Mouse (Mus musculus) limb, embryonic 14.5 days (tissue): ENCODE results near the gene Them7. TPM values are rescaled to one million over a fixed set of nuclear protein-coding genes. Genes with fewer than 3 reads are reported as not detected.

Experiments
- ATAC-seq: fragments of 200-750 bp; cut with Nextera tagmentation; 2 replicates; pipeline ENCODE4 v1.8.0; 2017; ENCODE audit warnings: low read depth, moderate number of reproducible peaks, moderate TSS enrichment; ENCODE audit not compliant: low FRiP score
- DNase-seq: peaks from one replicate; pipeline ENCODE4 v3.0.0-alpha.2; 2015; ENCODE audit warnings: low spot score
- H3K27ac ChIP-seq: fragments of 300-500 bp; sonication (generic); replicated peaks from 2 replicates; pipeline ENCODE4 v1.5.1; 2014; ENCODE audit warnings: low read depth, mild to moderate bottlenecking, low read length, moderate library complexity, mixed read lengths
- H3K27me3 ChIP-seq: fragments of 300-500 bp; sonication (generic); 2 replicates; pipeline ENCODE4 v1.6.1; 2014; ENCODE audit warnings: low read length, mixed read lengths; ENCODE audit not compliant: control insufficient read depth, insufficient read depth
- H3K36me3 ChIP-seq: fragments of 300-500 bp; sonication (generic); 2 replicates; pipeline ENCODE4 v1.6.1; 2014; ENCODE audit warnings: mild to moderate bottlenecking, low read length, moderate library complexity, mixed read lengths; ENCODE audit not compliant: control insufficient read depth, insufficient read depth
- H3K4me1 ChIP-seq: fragments of 300-500 bp; sonication (generic); 2 replicates; pipeline ENCODE4 v1.6.1; 2014; ENCODE audit warnings: antibody characterized with exemption, low read length, mixed read lengths; ENCODE audit not compliant: control insufficient read depth, insufficient read depth
- H3K4me2 ChIP-seq: fragments of 300-500 bp; sonication (generic); replicated peaks from 2 replicates; pipeline ENCODE4 v1.6.1; 2014; ENCODE audit warnings: low read depth, mild to moderate bottlenecking, low read length, moderate library complexity; ENCODE audit not compliant: severe bottlenecking
- H3K4me3 ChIP-seq: fragments of 300-500 bp; sonication (generic); replicated peaks from 2 replicates; pipeline ENCODE4 v1.5.1; 2014; ENCODE audit warnings: low read length
- H3K9ac ChIP-seq: fragments of 300-500 bp; sonication (generic); 2 replicates; pipeline ENCODE4 v1.6.1; 2014; ENCODE audit warnings: mild to moderate bottlenecking, low read depth, low read length, moderate library complexity; ENCODE audit not compliant: severe bottlenecking
- H3K9me3 ChIP-seq: fragments of 300-500 bp; sonication (generic); 2 replicates; pipeline ENCODE4 v1.6.1; 2016; ENCODE audit warnings: low read length; ENCODE audit not compliant: control insufficient read depth
- POLR2A ChIP-seq: fragments of 200-500 bp; IDR thresholded peaks from 2 replicates; pipeline ENCODE4 v1.8.0; 2012; ENCODE audit warnings: inconsistent platforms, mild to moderate bottlenecking, moderate library complexity, borderline replicate concordance; ENCODE audit not compliant: insufficient read depth, insufficient read length; ENCODE audit errors: extremely low read depth
- WGBS: fragments of 180-500 bp; shearing (Covaris S2); extraction: QIAGEN DNeasy Blood & Tissue Kit; methylation state at CpG from one replicate; pipeline ENCODE4 v1.1.7; 2014; 5-methylcytosine and 5-hydroxymethylcytosine counted together
- polyA plus RNA-seq, 2 experiments: library from polyadenylated mRNA; depleted of rRNA in 1 of 2; stranded (reverse) in 1 of 2; unstranded in 1 of 2; fragments of >200 nt; fragmentation: Nextera tagmentation in 1 of 2; extraction: Ambion mirVana in 1 of 2; gene quantifications; 2 replicates each; pipeline versions ENCODE4 v1.2.1 to v1.2.3; 2012 to 2014

Gene Them7
- polyA plus RNA-seq, 2 experiments: 0.63 to 0.94 TPM

- DNase-seq (peak; percentile 88), ATAC-seq (peak; percentile 96)
- no peaks in the 10 kb centered on the region for H3K27me3 ChIP-seq
- peak within 1 kb of the TSS; percentile 90 for H3K4me3 ChIP-seq
- peaks cover 17% of the 10 kb centered on the region for H3K4me1 ChIP-seq
- WGBS: under 1% methylated on average over 44 of the region's 57 CpGs
- H3K4me2 ChIP-seq: peak within 1 kb of the TSS; percentile 90
- peak within 1 kb of the TSS; percentile 87 for H3K9ac ChIP-seq
- H3K9me3 ChIP-seq: no peaks in the 10 kb centered on the region
- peak; percentile 69; the same call in 1 of the 2 replicates for TF ChIP-seq POLR2A
- peaks cover 5% of the 10 kb centered on the region for H3K36me3 ChIP-seq
- H3K27ac ChIP-seq: peak within 1 kb of the TSS; percentile 98
Observed at GRCm38 (mm10) chr2:105399085-105399891, 175.2 kb downstream of the Them7 start, which contains the start of gene Rcn1. Gene Rcn1 (minus strand): TSS chr2:105399319.

GRCm38 (mm10) chr2:105400558-105400957 lies 176.4 kb downstream of the Them7 start:
- no peak overlapping the region for H3K9ac ChIP-seq
- H3K36me3 ChIP-seq: no peaks in the 10 kb centered on the region; the same call in 1 of the 2 replicates
- H3K4me2 ChIP-seq: no peak overlapping the region
- no peaks in the 10 kb centered on the region for H3K27me3 ChIP-seq
- DNase-seq (no peak), ATAC-seq (no peak)
- H3K4me3 ChIP-seq: no peak overlapping the region
- WGBS: 84% methylated on average over 4 of the region's 4 CpGs
- peaks cover 17% of the 10 kb centered on the region for H3K4me1 ChIP-seq
- no peaks in the 10 kb centered on the region for H3K9me3 ChIP-seq
- TF ChIP-seq POLR2A: no peak
- H3K27ac ChIP-seq: no peak overlapping the region

- Histone ChIP-seq H3K9ac (no peak overlapping the region), H3K36me3 (no peaks in the 10 kb centered on the region), H3K27ac (no peak overlapping the region), H3K4me3 (no peak overlapping the region), H3K4me1 (peaks cover 10% of the 10 kb centered on the region), H3K4me2 (no peak overlapping the region), H3K9me3 (no peaks in the 10 kb centered on the region), H3K27me3 (no peaks in the 10 kb centered on the region)
- no peak for TF ChIP-seq POLR2A
- no peak for DNase-seq
- ATAC-seq: no peak
- WGBS: 85% methylated on average over 2 of the region's 2 CpGs
Observed at GRCm38 (mm10) chr2:105402180-105402579, 178.1 kb downstream of the Them7 start.

- H3K27me3 ChIP-seq: no peaks in the 10 kb centered on the region
- H3K9me3 ChIP-seq: no peaks in the 10 kb centered on the region
- no peak overlapping the region for H3K4me3 ChIP-seq
- no peaks in the 10 kb centered on the region for H3K4me1 ChIP-seq
- 74% methylated on average over 4 of the region's 4 CpGs for WGBS
- DNase-seq: no peak
- H3K9ac ChIP-seq: no peak overlapping the region
- H3K4me2 ChIP-seq: no peak overlapping the region
- ATAC-seq: no peak
- no peak overlapping the region for H3K27ac ChIP-seq
- TF ChIP-seq POLR2A: no peak
- H3K36me3 ChIP-seq: no peaks in the 10 kb centered on the region
Observed at GRCm38 (mm10) chr2:105408511-105408910, 184.4 kb downstream of the Them7 start.

- Histone ChIP-seq H3K9ac (no peak overlapping the region), H3K27me3 (no peaks in the 10 kb centered on the region), H3K27ac (no peak overlapping the region), H3K9me3 (no peaks in the 10 kb centered on the region), H3K4me1 (no peaks in the 10 kb centered on the region), H3K4me2 (no peak overlapping the region), H3K36me3 (no peaks in the 10 kb centered on the region), H3K4me3 (no peak overlapping the region)
- TF ChIP-seq POLR2A: no peak
- 94% methylated on average over 1 of the region's 1 CpGs for WGBS
- DNase-seq: no peak
- ATAC-seq: no peak
Observed at GRCm38 (mm10) chr2:105409253-105409652, 185.1 kb downstream of the Them7 start.

- no peak for DNase-seq
- Histone ChIP-seq H3K4me3 (no peak overlapping the region), H3K4me1 (peaks cover 9% of the 10 kb centered on the region; the same call in 1 of the 2 replicates), H3K9ac (no peak overlapping the region), H3K4me2 (no peak overlapping the region), H3K9me3 (no peaks in the 10 kb centered on the region), H3K36me3 (no peaks in the 10 kb centered on the region), H3K27me3 (no peaks in the 10 kb centered on the region), H3K27ac (no peak overlapping the region)
- ATAC-seq: no peak
- 88% methylated on average over 2 of the region's 2 CpGs for WGBS
- no peak for TF ChIP-seq POLR2A
Observed at GRCm38 (mm10) chr2:105414309-105414708, 190.2 kb downstream of the Them7 start.
